Mouse (Mus musculus) embryonic facial prominence, embryonic 13.5 days (tissue): ENCODE data around the gene Rbm33. TPM values are rescaled to one million over a fixed set of nuclear protein-coding genes. Genes with fewer than 3 reads are reported as not detected.

ENCODE experiments used
- ATAC-seq: fragments of 200-750 bp; cut with Nextera tagmentation; 2 replicates; pipeline ENCODE4 v1.8.0; 2017; ENCODE audit warnings: low read depth; ENCODE audit not compliant: insufficient number of reproducible peaks, insufficient read depth, low FRiP score, low TSS enrichment
- H3K27ac ChIP-seq: fragments of 300-500 bp; sonication (generic); 2 replicates; pipeline ENCODE4 v1.5.1; 2015; ENCODE audit warnings: moderate library complexity, mild to moderate bottlenecking, inconsistent platforms
- H3K27me3 ChIP-seq: fragments of 300-500 bp; sonication (generic); 2 replicates; pipeline ENCODE4 v1.6.1; 2015; ENCODE audit warnings: mild to moderate bottlenecking, inconsistent platforms
- H3K36me3 ChIP-seq: fragments of 300-500 bp; sonication (generic); 2 replicates; pipeline ENCODE4 v1.6.1; 2015; ENCODE audit warnings: mild to moderate bottlenecking, inconsistent platforms
- H3K4me1 ChIP-seq: fragments of 300-500 bp; sonication (generic); 2 replicates; pipeline ENCODE4 v1.6.1; 2015; ENCODE audit warnings: inconsistent platforms
- H3K4me2 ChIP-seq: fragments of 300-500 bp; sonication (generic); 2 replicates; pipeline ENCODE4 v1.6.1; 2015; ENCODE audit warnings: moderate library complexity, mild to moderate bottlenecking, inconsistent platforms
- H3K4me3 ChIP-seq: fragments of 300-500 bp; sonication (generic); 2 replicates; pipeline ENCODE4 v1.5.1; 2015; ENCODE audit warnings: mild to moderate bottlenecking, inconsistent platforms
- H3K9ac ChIP-seq: fragments of 300-500 bp; sonication (generic); 2 replicates; pipeline ENCODE4 v1.6.1; 2015; ENCODE audit warnings: mild to moderate bottlenecking, inconsistent platforms
- H3K9me3 ChIP-seq: fragments of 300-500 bp; sonication (generic); 2 replicates; pipeline ENCODE4 v1.6.1; 2016; ENCODE audit warnings: inconsistent platforms
- WGBS: fragments of 180-500 bp; shearing (Covaris S2); methylation state at CpG from one replicate; pipeline ENCODE4 v1.1.7; 2015; ENCODE audit warnings: mixed read lengths; 5-methylcytosine and 5-hydroxymethylcytosine counted together
- polyA plus RNA-seq: library from polyadenylated mRNA; unstranded; fragments of >200 nt; fragmentation: Nextera tagmentation; extraction: Ambion mirVana; gene quantifications from 2 replicates; pipeline ENCODE4 v1.2.1, GENCODE M21; 2015

Gene Rbm33
- polyA plus RNA-seq = 14.1 and 15.2 TPM in 2 replicates

- H3K4me3 ChIP-seq = peak within 1 kb of the TSS; percentile 92
- peak; percentile 89 for ATAC-seq
- no peaks in the 10 kb centered on the region for H3K36me3 ChIP-seq
- no peaks in the 10 kb centered on the region for H3K9me3 ChIP-seq
- peak within 1 kb of the TSS; percentile 68 for H3K4me2 ChIP-seq
- under 1% methylated on average over 76 of the region's 76 CpGs for WGBS
- H3K4me1 ChIP-seq = peaks cover 17% of the 10 kb centered on the region
- H3K27ac ChIP-seq = peak within 1 kb of the TSS; percentile 100
- peak within 1 kb of the TSS; percentile 100 for H3K9ac ChIP-seq
- H3K27me3 ChIP-seq = no peaks in the 10 kb centered on the region
These were observed at the start of gene Rbm33 for GRCm38 (mm10) chr5:28316722-28317245. Gene Rbm33, plus strand, starts transcription at chr5:28317121.

- H3K9ac ChIP-seq = no peak overlapping the region
- WGBS = 28% methylated on average over 2 of the region's 2 CpGs
- H3K4me3 ChIP-seq = no peak overlapping the region
- no peak overlapping the region for H3K4me2 ChIP-seq
- H3K27me3 ChIP-seq = no peaks in the 10 kb centered on the region
- no peaks in the 10 kb centered on the region for H3K4me1 ChIP-seq
- H3K9me3 ChIP-seq = no peaks in the 10 kb centered on the region
- H3K36me3 ChIP-seq = no peaks in the 10 kb centered on the region
- no peak overlapping the region for H3K27ac ChIP-seq
- no peak for ATAC-seq
These were observed 49.3 kb upstream of the Rbm33 start for GRCm38 (mm10) chr5:28267576-28267975.

DNA sequence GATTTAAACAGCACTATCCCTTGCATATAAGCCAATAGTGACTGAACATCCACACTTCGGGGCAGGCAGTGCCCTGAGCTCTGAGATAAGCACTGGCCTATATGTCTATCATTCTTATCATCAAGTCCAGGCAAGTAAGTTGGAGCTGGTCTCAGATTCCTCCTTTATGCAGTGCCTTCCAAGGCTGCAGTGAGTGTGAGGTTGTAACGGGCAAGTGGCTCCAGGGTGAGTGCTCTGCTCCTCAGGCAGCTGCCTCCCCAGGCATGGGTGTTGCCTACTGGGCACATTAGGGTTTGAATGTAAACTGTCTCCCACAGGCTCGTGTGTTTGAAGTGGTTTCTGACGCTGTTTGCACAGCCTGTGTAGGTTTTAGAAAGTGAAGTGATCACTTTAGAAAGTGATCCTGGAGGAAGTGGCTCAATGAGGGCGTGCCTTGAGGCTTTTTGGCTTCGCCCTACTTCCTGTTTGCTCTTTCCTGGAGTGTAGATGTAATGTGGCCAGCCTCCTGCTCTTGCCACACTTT, 47.4 kb upstream of the Rbm33 start:
- H3K36me3 ChIP-seq = no peaks in the 10 kb centered on the region
- WGBS = 50% methylated on average over 6 of the region's 6 CpGs
- no peaks in the 10 kb centered on the region for H3K27me3 ChIP-seq
- no peak overlapping the region for H3K4me2 ChIP-seq
- no peak overlapping the region for H3K9ac ChIP-seq
- H3K4me3 ChIP-seq = no peak overlapping the region
- no peak for ATAC-seq
- no peak overlapping the region for H3K27ac ChIP-seq
- H3K4me1 ChIP-seq = no peaks in the 10 kb centered on the region
- no peaks in the 10 kb centered on the region for H3K9me3 ChIP-seq

- Histone ChIP-seq H3K36me3 (no peaks in the 10 kb centered on the region), H3K9me3 (no peaks in the 10 kb centered on the region), H3K27ac (no peak overlapping the region), H3K4me3 (no peak overlapping the region), H3K4me2 (no peak overlapping the region), H3K4me1 (no peaks in the 10 kb centered on the region), H3K9ac (no peak overlapping the region), H3K27me3 (no peaks in the 10 kb centered on the region)
- 73% methylated on average over 2 of the region's 2 CpGs for WGBS
- ATAC-seq = no peak
These were observed 44.1 kb upstream of the Rbm33 start for GRCm38 (mm10) chr5:28272836-28273235.

DNA sequence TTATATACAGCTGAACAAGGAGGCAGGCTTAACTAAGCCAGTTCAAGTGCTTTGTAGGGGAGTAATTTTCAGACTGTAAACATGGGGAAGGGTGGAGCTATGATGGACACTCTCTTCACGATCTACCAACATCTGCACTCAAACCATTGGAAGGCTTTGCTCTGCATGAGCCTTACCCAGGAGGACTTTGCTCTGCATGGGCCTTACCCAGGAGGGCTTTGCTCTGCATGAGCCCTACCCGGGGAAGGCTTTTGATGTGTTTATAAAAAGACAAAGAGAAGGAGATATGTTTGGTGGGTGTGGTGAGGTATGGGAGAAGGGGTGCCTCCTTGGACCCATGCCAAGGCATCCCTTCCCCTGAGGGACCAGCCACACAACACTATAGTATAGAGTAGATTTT, 39.6 kb upstream of the Rbm33 start:
- no peak overlapping the region for H3K9ac ChIP-seq
- H3K4me1 ChIP-seq = no peaks in the 10 kb centered on the region
- H3K27me3 ChIP-seq = no peaks in the 10 kb centered on the region
- H3K4me3 ChIP-seq = no peak overlapping the region
- no peak overlapping the region for H3K27ac ChIP-seq
- ATAC-seq = no peak; the same call in 1 of the 2 replicates
- H3K4me2 ChIP-seq = no peak overlapping the region
- WGBS = 60% methylated on average over 2 of the region's 2 CpGs
- no peaks in the 10 kb centered on the region for H3K36me3 ChIP-seq
- no peaks in the 10 kb centered on the region for H3K9me3 ChIP-seq

DNA sequence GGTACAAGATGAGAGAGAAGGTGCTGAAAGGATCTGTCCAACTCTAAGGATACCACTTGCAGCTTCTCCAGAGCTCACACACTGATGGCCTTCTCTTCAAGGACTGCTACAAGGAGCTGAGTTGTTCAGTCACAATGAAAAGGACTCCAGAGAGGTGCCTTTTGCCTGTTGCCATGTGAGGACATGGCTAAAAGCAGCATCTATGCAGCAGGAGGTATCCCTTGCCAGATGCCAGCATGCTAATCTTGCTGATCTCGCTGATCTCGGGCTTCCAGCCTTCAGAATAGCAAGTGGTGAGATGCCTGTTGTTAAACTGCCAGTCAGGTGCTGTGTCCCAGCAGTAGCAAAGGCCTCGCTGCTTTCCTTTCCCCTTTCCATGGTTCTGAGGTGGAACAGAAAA, 27.8 kb upstream of the Rbm33 start:
- Histone ChIP-seq H3K27me3 (no peaks in the 10 kb centered on the region), H3K9me3 (no peaks in the 10 kb centered on the region), H3K9ac (no peak overlapping the region), H3K4me1 (no peaks in the 10 kb centered on the region), H3K36me3 (no peaks in the 10 kb centered on the region), H3K4me2 (no peak overlapping the region), H3K27ac (no peak overlapping the region), H3K4me3 (no peak overlapping the region)
- 53% methylated on average over 3 of the region's 3 CpGs for WGBS
- no peak for ATAC-seq

DNA sequence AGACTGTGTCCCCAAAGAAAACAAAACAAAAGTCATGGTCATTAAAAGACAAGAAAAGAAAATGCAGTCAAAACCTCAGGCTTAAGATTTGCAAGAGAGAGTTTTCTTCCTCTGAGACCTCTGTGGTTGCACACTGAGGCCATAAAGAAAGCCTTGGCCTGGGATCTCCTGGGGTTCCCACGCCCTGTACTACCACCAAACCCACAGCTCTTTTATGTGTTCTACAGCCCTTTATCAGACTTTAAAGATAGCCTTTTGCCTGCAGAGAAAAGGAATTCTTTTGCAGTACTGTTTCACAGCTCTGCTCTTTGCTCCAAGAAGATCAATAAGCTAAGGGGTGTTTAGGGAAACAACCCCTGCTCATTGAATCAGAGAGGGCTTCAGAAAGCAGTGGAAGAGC, 26.3 kb upstream of the Rbm33 start:
- 85% methylated on average over 1 of the region's 1 CpGs for WGBS
- no peak for ATAC-seq
- Histone ChIP-seq H3K27ac (no peak overlapping the region), H3K4me2 (no peak overlapping the region), H3K27me3 (no peaks in the 10 kb centered on the region), H3K36me3 (no peaks in the 10 kb centered on the region), H3K4me3 (no peak overlapping the region), H3K9ac (no peak overlapping the region), H3K9me3 (no peaks in the 10 kb centered on the region), H3K4me1 (no peaks in the 10 kb centered on the region)

GRCm38 (mm10) chr5:28291118-28291850, 25.6 kb upstream of the Rbm33 start:
- H3K27me3 ChIP-seq = no peaks in the 10 kb centered on the region
- H3K9me3 ChIP-seq = no peaks in the 10 kb centered on the region
- no peaks in the 10 kb centered on the region for H3K4me1 ChIP-seq
- no peak for ATAC-seq
- H3K27ac ChIP-seq = no peak overlapping the region
- no peak overlapping the region for H3K4me2 ChIP-seq
- H3K9ac ChIP-seq = no peak overlapping the region
- 79% methylated on average over 5 of the region's 5 CpGs for WGBS
- no peaks in the 10 kb centered on the region for H3K36me3 ChIP-seq
- no peak overlapping the region for H3K4me3 ChIP-seq

GRCm38 (mm10) chr5:28292281-28292680, 24.6 kb upstream of the Rbm33 start:
- H3K27me3 ChIP-seq = no peaks in the 10 kb centered on the region
- WGBS = 49% methylated on average over 3 of the region's 3 CpGs
- no peaks in the 10 kb centered on the region for H3K4me1 ChIP-seq

DNA sequence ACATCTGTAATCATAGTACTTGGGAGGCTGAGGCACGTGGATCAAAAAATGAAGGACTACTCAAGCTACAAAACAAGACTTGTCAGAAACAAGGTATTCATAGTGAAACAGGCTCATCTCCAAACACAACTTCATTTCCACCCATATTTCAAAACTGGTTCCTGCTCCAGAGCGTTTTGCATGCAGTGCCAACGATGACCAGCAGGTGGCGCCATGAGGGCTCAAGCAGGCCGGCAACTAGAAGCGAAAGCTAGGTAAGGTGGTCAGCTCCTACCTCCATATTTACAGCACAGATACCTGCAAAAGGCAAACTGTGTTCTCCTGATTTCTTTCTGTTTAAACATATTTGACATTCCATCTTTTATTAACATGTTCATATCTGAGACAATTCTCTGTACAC, 22.9 kb upstream of the Rbm33 start:
- no peak overlapping the region for H3K4me2 ChIP-seq
- 7% methylated on average over 6 of the region's 6 CpGs for WGBS
- no peak overlapping the region for H3K4me3 ChIP-seq

More at GRCm38 (mm10) chr5:28292281-28292680, 24.6 kb upstream of the Rbm33 start:
- no peak for ATAC-seq
- H3K4me2 ChIP-seq = no peak overlapping the region
- H3K9ac ChIP-seq = no peak overlapping the region
- H3K36me3 ChIP-seq = no peaks in the 10 kb centered on the region
- H3K27ac ChIP-seq = no peak overlapping the region
- no peaks in the 10 kb centered on the region for H3K9me3 ChIP-seq
- H3K4me3 ChIP-seq = no peak overlapping the region

DNA sequence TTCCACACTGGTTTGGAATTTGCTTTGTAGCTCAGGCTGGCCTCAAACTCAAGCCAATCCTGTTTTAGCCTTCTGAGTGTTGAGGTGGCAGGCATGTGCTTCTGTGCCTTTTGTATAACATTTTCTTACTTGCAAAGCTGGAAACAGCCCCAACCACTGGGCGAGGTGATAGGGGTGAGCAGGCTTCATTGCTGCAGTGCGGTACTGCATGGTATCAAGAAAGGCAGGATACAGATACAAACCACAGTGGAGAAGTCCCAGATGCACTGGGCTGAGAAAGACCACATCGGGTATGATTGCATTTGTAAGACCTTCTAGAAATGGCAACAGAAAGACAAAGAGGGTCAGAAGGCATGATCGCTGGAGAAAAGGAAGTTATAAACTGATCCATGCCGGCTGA, 18.8 kb upstream of the Rbm33 start:
- Histone ChIP-seq H3K36me3 (no peaks in the 10 kb centered on the region), H3K4me2 (no peak overlapping the region), H3K9ac (no peak overlapping the region), H3K27ac (no peak overlapping the region), H3K4me1 (no peaks in the 10 kb centered on the region), H3K9me3 (no peaks in the 10 kb centered on the region), H3K27me3 (no peaks in the 10 kb centered on the region), H3K4me3 (no peak overlapping the region)
- ATAC-seq = no peak
- WGBS = 83% methylated on average over 5 of the region's 5 CpGs

More for the DNA sequence above, 22.9 kb upstream of the Rbm33 start:
- Histone ChIP-seq H3K27ac (no peak overlapping the region), H3K36me3 (no peaks in the 10 kb centered on the region), H3K9ac (no peak overlapping the region), H3K4me1 (no peaks in the 10 kb centered on the region), H3K9me3 (no peaks in the 10 kb centered on the region), H3K27me3 (no peaks in the 10 kb centered on the region)
- ATAC-seq = no peak

DNA sequence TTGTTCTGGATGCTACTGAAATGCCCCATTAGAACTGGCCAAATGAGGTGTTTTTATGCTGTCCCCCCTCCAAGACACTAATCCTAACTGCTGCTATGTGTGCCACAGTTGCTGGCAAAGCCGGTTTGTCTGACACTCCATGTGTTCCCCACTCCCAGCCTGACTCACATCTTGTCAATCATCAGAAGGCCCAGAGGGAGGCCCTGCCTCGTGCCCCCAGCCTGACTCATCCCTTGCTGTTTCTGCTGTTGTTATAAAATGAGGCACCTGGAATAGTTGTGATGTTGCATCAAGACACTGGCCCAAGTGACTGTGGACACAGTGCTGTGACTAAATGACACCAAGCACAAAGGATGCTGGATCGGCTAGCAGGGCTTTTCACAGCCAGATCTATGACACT, 18.2 kb upstream of the Rbm33 start:
- Histone ChIP-seq H3K9ac (no peak overlapping the region), H3K4me3 (no peak overlapping the region), H3K9me3 (no peaks in the 10 kb centered on the region), H3K4me1 (no peaks in the 10 kb centered on the region), H3K27me3 (no peaks in the 10 kb centered on the region), H3K4me2 (no peak overlapping the region), H3K27ac (no peak overlapping the region), H3K36me3 (no peaks in the 10 kb centered on the region)
- ATAC-seq = no peak
- 59% methylated on average over 3 of the region's 3 CpGs for WGBS
